Mouse (Mus musculus) mammary gland, adult 2 months (tissue): Measurements from ENCODE around the gene Olfr94. TPM values are rescaled to one million over a fixed set of nuclear protein-coding genes. Genes with fewer than 3 reads are reported as not detected.

Experiments
- polyA plus RNA-seq: library from polyadenylated mRNA; depleted of rRNA; stranded (reverse); fragments of >200 nt; gene quantifications from 2 replicates; pipeline ENCODE4 v1.2.3, GENCODE M21; 2012; ENCODE audit warnings: low replicate concordance; rRNA removed

Gene Olfr94
- polyA plus RNA-seq: not detected in 2 replicates

DNA sequence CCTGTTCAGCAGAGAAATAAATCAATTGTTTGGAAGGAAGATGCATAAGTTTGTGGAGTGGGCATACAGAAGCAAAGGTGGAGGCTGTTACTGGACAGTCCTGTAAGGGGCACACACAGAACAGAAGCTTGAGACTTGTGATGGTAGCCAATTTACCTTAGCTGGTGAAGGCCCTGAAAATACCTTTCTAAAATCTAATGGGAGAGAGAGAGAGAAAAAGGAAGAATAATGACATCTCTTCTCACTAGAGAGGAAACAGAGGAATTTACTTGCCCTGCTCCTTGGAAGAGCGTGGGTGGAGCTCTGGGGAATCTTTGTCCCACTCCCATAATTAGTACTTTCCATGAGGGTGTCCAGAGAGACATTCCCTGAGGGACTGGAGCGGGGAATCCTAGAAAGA is at the start of gene Olfr94:
TSS of gene Olfr94 (minus strand) at position 101 of the 400 bp plus-strand sequence.

DNA sequence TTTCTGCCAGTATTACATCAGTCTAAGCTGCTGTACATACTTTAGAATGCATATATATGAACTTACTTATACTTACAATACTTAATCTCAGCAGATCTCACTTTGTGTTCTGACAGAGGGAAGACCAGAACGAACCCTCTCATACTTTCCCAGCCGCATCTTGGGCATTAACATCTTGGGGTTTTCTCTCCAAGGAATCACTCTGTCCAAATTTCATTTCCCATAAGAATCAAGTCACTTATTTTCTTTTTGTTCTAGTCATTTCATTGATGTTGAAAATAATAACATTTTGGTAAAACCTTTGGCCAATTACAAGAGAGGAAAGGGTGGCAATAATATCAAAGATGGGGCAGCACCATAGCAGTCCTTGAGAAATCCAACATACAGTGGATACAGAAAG is 36.4 kb upstream of the Olfr94 start, which contains the start of gene Olfr97:
TSS of gene Olfr97 (minus strand) at position 101 of the 400 bp plus-strand sequence.

DNA sequence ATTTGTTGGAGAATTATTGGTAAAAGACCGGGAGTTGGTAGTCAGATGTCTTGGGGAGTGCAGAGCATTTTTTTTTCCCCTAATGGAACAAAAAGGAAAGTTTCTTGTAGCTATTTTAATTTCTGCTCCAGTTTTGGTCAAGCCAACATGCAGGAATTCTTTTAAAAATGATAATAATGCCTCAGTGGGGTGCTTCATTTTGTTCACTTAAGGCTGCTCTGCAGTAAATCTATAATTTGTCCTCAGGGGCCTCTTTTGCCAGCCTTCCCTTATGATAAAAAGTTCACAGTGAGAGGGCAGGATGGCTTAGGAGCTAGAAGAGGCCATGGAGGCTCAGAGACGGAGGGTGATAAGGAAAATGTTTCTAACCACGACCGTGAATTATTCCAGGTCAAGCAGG is 19.1 kb upstream of the Olfr94 start, which contains the start of gene Olfr96:
TSS of gene Olfr96 (plus strand) at position 301 of the 400 bp plus-strand sequence.

GRCm38 (mm10) chr17:37213018-37213417 is 12.2 kb upstream of the Olfr94 start, which contains the start of gene Olfr95:
Gene Olfr95, minus strand, starts transcription at chr17:37213118.

GRCm38 (mm10) chr17:37193656-37194055 is 7.1 kb downstream of the Olfr94 start, which contains the start of gene Ubd:
Gene Ubd, plus strand, starts transcription at chr17:37193892.

GRCm38 (mm10) chr17:37161394-37161793 is 39.4 kb downstream of the Olfr94 start, which contains the start of gene Olfr93:
Gene Olfr93, minus strand, starts transcription at chr17:37161494.

Other genes starting within 250 kb of the Olfr94 start
- 36.0 and 37.2 TPM in 2 replicates for gene Ppp1r11, start 249.3 kb downstream of the Olfr94 start, polyA plus RNA-seq
- gene Znrd1, start 242.4 kb downstream of the Olfr94 start, polyA plus RNA-seq: 19.6 and 23.2 TPM in 2 replicates
- gene Znrd1as, start 242.4 kb downstream of the Olfr94 start, polyA plus RNA-seq: 0.75 and 3.1 TPM in 2 replicates
- gene 2410137M14Rik, start 219.8 kb downstream of the Olfr94 start, polyA plus RNA-seq: not detected in 2 replicates
- gene H2-M5, start 211.5 kb downstream of the Olfr94 start, polyA plus RNA-seq: 0.14 and 0.27 TPM in 2 replicates
- gene Zfp57, start 199.8 kb downstream of the Olfr94 start, polyA plus RNA-seq: 1.8 and 3.7 TPM in 2 replicates
- 0.06 TPM in 1 of 2 replicates, not detected in the other for gene Mog, start 177.6 kb downstream of the Olfr94 start, polyA plus RNA-seq
- 29.6 and 40.7 TPM in 2 replicates for gene Gabbr1, start 155.0 kb downstream of the Olfr94 start, polyA plus RNA-seq
- not detected in 2 replicates for gene Olfr90, start 112.5 kb downstream of the Olfr94 start, polyA plus RNA-seq
- gene Olfr91, start 102.7 kb downstream of the Olfr94 start, polyA plus RNA-seq: not detected in 2 replicates
- not detected in 2 replicates for gene Olfr92, start 80.9 kb downstream of the Olfr94 start, polyA plus RNA-seq
- gene Olfr93, start 39.5 kb downstream of the Olfr94 start, polyA plus RNA-seq: not detected in 2 replicates
- gene Ubd, start 7.1 kb downstream of the Olfr94 start, polyA plus RNA-seq: 4.3 and 5.8 TPM in 2 replicates
- gene Olfr95, start 12.1 kb upstream of the Olfr94 start, polyA plus RNA-seq: not detected in 2 replicates
- gene Olfr96, start 19.2 kb upstream of the Olfr94 start, polyA plus RNA-seq: not detected in 2 replicates
- not detected in 2 replicates for gene Olfr97, start 36.3 kb upstream of the Olfr94 start, polyA plus RNA-seq
- not detected in 2 replicates for gene Olfr98, start 62.8 kb upstream of the Olfr94 start, polyA plus RNA-seq
- gene H2-M3, start 69.2 kb upstream of the Olfr94 start, polyA plus RNA-seq: 16.8 and 24.2 TPM in 2 replicates
- not detected in 2 replicates for gene Olfr99, start 82.5 kb upstream of the Olfr94 start, polyA plus RNA-seq
- not detected in 2 replicates for gene Olfr101, start 103.3 kb upstream of the Olfr94 start, polyA plus RNA-seq
- not detected in 2 replicates for gene Olfr102, start 116.1 kb upstream of the Olfr94 start, polyA plus RNA-seq
- gene Olfr103, start 138.7 kb upstream of the Olfr94 start, polyA plus RNA-seq: not detected in 2 replicates
- not detected in 2 replicates for gene Olfr104-ps, start 158.6 kb upstream of the Olfr94 start, polyA plus RNA-seq
- gene Olfr105-ps, start 178.0 kb upstream of the Olfr94 start, polyA plus RNA-seq: not detected in 2 replicates
- gene Olfr106-ps, start 189.4 kb upstream of the Olfr94 start, polyA plus RNA-seq: not detected in 2 replicates
- gene Olfr107, start 198.2 kb upstream of the Olfr94 start, polyA plus RNA-seq: not detected in 2 replicates
- gene Olfr108, start 244.5 kb upstream of the Olfr94 start, polyA plus RNA-seq: not detected in 2 replicates